Mouse (Mus musculus): ENCODE measurements around the gene Galr2. TPM values are rescaled to one million over a fixed set of nuclear protein-coding genes. Genes with fewer than 3 reads are reported as not detected.
"Not testable (repeated sequence)": the region's sequence is repeated elsewhere in the genome, so short reads cannot be mapped to it uniquely, and the experiment has no call there.

Galr2 gene
- total RNA-seq, 2 experiments from 2014 or later = not detected

DNA sequence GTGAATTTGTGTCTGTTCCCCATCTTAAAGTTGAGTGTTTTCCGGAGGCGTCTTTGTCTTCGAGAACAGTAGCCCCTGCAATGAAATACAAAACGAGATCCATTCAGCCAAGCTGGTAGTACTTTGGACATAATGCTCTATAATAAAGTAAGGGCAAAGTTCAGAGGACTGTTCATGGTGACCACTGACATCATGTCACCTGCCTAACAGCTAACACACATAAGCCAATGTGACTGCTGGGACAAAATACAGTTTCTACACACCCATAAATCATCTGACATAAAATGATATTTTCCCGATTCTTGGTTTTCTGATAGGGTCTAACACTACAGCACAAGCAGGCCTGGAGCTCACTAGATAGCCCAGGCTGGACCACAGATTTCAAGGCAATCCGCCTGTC is 12.4 kb upstream of the Galr2 start:
- DNase-seq (ENCODE audit: extremely low spot score in 1 of 2, low spot score in 1 of 2) = no peak

GRCm38 (mm10) chr11:116269560-116269959 is 11.2 kb upstream of the Galr2 start:
- no peak for DNase-seq (ENCODE audit: extremely low spot score in 1 of 2, low spot score in 1 of 2)

DNA sequence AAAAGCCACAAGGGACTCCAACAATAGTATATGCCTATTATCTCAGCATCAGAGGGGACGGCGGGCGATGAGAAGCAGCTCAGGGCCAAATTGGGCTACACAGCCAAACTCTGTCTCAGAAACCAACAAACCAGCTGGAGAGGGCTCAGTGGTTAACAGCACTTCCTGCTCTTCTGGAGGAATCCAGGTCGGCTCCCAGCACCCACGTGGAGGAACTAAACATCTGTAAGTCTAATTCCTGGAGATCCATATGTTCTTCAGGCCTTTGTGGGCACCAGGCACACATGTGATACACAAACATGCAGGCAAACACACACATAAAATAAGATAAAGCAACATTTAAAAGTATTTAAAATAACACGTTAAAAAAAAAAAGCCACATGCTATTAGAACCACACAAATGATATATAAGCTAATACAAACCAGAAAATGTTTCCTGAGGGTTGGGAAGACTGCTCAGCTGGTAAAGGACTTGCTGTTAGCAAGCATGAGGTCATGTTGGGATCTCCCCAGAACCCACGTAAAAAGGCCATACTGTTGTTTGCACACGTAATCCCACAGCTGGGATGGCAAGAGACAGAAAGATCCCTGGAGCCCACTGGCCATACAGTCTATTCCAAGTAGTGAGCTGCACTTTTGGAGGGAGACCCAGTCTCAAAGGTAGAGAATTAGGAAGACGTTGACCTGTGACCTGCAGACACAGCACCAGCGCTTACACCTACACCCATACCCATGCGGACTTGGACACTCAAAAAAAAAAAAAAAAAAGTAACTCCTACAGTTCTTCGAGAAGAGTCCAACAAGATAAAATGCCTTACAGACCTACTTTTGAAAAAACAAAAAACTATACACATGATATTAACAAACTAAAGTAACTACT is 7.9 kb upstream of the Galr2 start:
- DNase-seq (ENCODE audit: extremely low spot score in 1 of 2, low spot score in 1 of 2) = no peak

DNA sequence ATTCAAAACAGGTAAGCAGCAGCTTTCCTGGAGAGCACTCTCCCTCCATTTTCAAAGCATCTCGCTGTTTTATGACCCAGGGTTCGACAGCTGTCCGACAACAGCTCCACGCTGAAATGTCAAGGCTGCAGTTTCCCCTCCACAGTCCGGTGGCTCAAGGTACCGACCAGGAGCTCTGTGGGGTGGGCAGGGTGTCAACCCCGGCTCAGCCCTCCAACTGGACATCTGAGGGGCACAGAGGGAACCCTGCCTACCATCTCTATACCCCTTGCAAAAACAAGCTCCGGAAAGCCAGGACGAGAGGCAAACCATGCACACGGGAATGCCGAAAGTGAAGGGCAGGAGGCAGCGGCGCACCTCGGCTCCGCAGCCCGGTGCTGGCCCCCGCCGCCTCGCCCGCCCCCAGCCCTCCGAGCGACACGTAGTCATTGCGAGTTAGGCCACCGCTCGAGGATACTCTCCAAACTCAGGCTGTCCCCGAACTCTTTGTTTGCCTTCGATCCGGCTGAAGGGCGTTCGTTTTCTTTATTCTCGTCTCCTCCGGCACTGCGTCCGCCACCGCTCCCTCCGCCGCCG is 7.2 kb upstream of the Galr2 start:
- no peak for DNase-seq (ENCODE audit: extremely low spot score in 1 of 2, low spot score in 1 of 2)

DNA sequence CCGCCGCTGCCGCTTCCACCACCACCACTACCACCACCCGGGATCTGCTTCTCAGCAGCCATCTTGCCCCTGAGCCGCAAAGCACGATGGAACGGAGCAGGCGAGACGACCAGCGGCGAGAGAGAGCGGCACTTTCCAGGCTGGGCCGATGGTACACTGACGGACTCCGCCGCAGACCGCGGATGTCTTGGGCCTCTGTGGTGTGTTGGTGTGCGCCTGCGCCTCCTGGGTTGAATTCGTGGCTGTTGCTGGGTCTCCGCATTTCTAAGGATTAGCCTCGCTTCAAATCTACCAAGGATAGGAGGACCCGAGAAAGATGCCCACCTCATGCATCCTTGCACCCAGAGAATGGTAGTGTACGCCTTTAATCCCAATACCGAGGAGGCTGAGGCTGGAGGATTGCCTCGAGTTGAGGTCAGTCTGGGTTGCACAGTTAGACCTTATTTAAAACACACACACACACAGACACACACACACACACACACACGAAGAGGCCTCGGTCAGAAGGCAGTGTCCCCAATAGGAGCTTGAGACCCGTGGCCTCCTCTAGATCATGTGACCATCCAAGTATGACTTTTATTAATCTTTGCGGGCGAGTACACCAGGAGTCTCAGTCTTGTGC is 6.6 kb upstream of the Galr2 start, which contains the start of gene Srp68:
Srp68 (minus strand) TSS at position 173 of the 622 bp plus-strand sequence.
- DNase-seq (ENCODE audit: extremely low spot score in 1 of 2, low spot score in 1 of 2) = peak; percentile 90 to 94

GRCm38 (mm10) chr11:116277184-116277583 is 3.6 kb upstream of the Galr2 start:
- not testable (repeated sequence) for DNase-seq (ENCODE audit: extremely low spot score in 1 of 2, low spot score in 1 of 2)

- no peak for DNase-seq (ENCODE audit: extremely low spot score in 1 of 2, low spot score in 1 of 2)
These were observed 932 bp downstream of the Galr2 start for GRCm38 (mm10) chr11:116281671-116282070.

- DNase-seq (ENCODE audit: extremely low spot score in 1 of 2, low spot score in 1 of 2) = no peak
These were observed 1.4 kb downstream of the Galr2 start for GRCm38 (mm10) chr11:116282089-116282488.

- no peak for DNase-seq (ENCODE audit: extremely low spot score in 1 of 2, low spot score in 1 of 2)
These were observed 2.3 kb downstream of the Galr2 start for GRCm38 (mm10) chr11:116282912-116283521.

DNA sequence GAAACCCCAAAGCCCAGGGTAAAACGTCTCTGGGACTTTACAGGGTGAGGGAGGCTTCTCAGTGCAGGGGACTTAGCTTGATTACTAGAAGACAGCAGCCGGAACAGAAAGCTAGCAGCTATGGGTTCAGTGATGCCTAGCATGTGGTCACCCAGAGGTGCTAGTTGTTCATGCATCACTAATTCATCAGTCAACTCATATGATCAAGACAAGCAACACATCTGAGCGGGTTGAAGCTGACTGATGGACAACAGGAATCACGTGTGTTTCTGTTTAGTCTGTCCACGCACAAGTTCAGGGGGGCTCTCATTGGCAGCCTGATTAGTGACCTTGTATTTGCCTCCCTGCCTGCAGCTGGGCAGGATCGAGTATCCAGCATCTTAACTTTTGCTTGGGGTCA is 3.2 kb downstream of the Galr2 start:
- DNase-seq (ENCODE audit: extremely low spot score in 1 of 2, low spot score in 1 of 2) = no peak

- DNase-seq (ENCODE audit: extremely low spot score in 1 of 2, low spot score in 1 of 2) = no peak
These were observed 5.0 kb downstream of the Galr2 start for GRCm38 (mm10) chr11:116285770-116286191.

GRCm38 (mm10) chr11:116287351-116287750 is 6.6 kb downstream of the Galr2 start:
- DNase-seq (ENCODE audit: extremely low spot score in 1 of 2, low spot score in 1 of 2) = no peak

GRCm38 (mm10) chr11:116290556-116290955 is 9.8 kb downstream of the Galr2 start:
- DNase-seq (ENCODE audit: extremely low spot score in 1 of 2, low spot score in 1 of 2) = no peak

DNA sequence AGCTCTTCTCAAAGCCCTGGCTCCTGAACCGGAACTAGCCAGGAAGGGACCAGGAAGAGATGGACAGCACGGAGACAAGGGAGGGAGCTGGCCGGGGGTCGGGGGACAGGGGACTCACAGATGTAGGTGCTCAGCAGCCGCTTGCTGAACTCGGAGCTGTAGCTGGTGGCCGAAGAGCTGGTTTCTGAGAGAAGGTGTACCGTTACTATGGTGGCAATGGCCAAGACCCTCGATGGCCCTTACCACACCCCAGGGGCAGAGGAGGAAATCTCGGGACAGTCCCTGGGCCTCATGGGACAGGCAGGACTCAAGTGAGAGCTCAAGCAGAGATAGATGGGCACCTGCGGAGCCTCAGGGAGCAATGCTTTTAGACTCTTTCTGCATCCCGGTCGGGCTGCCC is 11.7 kb downstream of the Galr2 start:
- no peak for DNase-seq (ENCODE audit: extremely low spot score in 1 of 2, low spot score in 1 of 2)

DNA sequence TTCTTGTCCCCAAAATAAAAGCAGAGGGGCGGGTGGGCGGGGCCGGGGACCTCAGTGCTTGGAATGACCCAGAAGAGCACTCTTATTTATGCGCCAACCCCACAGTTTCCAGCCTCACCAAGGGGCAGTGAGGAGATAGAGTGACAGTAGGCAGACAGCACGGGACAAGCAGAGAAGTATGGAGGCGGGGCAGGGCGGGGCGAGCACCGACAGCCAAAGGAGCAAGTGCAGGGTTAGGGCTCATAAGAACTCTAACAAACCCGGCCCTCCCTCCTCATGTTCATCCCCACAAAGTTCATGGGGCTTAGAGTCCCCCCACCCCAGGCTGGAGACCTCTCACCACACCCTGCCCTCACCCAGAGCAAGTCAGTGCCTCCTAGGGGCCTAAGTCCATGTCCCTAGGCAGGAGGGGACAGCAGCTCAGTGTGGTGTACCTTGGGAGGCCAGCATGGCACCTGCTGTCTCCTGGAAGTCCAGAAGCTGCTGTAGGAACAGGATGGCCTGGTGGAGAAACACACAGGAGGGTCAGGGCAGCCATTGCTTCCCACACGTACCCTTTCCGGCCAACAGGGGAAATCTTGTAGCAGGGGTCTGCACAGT is 12.9 kb downstream of the Galr2 start:
- DNase-seq (ENCODE audit: extremely low spot score in 1 of 2, low spot score in 1 of 2) = no peak

GRCm38 (mm10) chr11:116294319-116294718 is 13.6 kb downstream of the Galr2 start:
- DNase-seq (ENCODE audit: extremely low spot score in 1 of 2, low spot score in 1 of 2) = peak in 1 of 2 experiments; percentile 57

DNA sequence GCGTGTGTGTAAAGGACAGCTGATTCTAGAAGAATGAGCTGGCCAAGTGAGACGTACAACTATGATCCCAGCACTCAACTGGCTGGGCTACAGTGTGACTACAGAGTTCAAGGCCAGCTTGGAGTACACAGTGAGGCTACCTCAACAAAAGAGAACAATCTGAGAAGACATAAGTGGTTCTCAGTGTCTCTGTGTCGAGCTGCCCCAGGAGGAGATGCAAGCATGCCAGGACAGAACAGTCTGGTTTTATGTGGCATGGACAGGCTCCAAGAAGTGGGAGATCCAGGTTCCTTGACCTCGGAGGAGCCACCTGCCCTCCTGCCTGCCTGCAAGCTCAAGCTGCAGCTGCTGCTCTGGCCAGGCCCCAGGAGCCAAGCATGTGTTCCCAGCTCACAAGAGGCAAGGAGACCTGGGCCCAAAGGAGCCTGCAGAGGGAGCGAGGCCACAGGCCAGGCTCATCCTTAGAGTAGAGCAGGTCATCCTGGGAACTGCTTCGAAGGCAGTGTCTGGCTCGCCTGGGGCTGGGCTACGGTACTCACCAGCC is 15.5 kb downstream of the Galr2 start:
- no peak for DNase-seq (ENCODE audit: extremely low spot score in 1 of 2, low spot score in 1 of 2)

DNA sequence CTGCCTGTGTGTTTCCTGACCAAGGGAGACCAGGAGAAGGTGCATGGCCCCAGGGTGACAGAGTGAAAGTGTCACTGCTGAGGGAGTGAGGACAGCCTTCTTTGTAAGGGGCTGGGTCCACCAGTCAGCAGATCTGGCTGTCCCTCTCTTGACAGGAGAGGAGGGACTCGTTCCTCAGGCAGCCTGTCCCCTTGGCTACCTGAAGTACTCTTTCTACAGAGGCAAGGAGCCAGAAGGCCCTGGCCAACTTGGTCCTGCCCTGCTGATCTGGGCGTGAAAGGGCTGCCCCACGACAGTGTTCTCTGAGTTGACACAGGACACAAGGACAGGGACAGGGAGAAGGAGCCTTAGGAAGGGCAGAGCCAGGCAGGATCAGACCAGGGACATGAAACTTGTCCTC is 16.3 kb downstream of the Galr2 start:
- DNase-seq (ENCODE audit: extremely low spot score in 1 of 2, low spot score in 1 of 2) = no peak

DNA sequence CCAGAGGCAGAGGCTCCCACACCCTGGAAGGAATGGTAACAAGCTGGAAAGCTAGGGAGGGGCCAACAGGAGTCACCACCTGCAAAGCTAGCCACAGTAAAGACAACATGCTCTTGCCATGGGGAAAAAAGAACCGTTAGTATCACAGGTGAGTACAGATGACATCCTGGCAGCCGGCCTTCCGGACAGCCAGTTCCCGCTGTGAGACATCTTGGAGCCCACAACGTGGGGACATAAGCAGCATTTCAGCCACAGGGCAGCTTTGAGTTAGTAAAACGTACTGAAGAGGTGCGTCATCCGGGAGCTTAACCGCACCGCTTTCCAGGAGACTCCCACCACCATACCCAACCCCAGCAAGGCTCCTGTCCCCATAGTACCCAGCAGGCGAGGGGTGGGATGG is 17.5 kb downstream of the Galr2 start:
- no peak for DNase-seq (ENCODE audit: extremely low spot score in 1 of 2, low spot score in 1 of 2)

DNA sequence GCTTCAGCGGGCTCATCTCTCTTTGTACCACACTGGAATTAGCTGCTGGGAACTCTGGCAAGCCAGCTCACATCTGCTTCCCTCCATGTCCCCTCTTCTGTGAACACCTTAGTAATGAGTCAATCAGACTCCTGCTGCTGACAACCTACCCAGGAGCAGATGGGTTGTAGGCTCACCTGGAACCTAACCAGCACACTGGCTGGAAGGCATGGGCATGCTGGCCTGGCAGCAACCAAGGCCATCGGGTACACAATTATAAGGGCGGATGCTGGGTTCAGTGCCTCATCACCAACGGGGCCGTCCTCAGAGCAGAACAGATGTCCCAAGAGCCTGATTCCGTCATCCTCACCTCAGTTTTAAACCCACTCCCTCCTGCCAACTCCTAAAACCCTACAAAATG is 17.9 kb downstream of the Galr2 start:
- DNase-seq (ENCODE audit: extremely low spot score in 1 of 2, low spot score in 1 of 2) = no peak

Data from layer of hippocampus, postnatal 25 days (tissue).